Mouse (Mus musculus) skeletal muscle tissue, adult 2 months (tissue): Measurements from ENCODE around the gene Gdf1.

Experiments
- DNase-seq: peaks from one replicate; pipeline ENCODE4 v3.0.0-alpha.2; 2012; ENCODE audit warnings: low read depth, low spot score

Gene Gdf1

GRCm38 (mm10) chr8:70329835-70330740, 471 bp downstream of the Gdf1 start:
- no peak for DNase-seq

- no peak for DNase-seq
These were observed 1.2 kb downstream of the Gdf1 start for GRCm38 (mm10) chr8:70330741-70331364.

DNA sequence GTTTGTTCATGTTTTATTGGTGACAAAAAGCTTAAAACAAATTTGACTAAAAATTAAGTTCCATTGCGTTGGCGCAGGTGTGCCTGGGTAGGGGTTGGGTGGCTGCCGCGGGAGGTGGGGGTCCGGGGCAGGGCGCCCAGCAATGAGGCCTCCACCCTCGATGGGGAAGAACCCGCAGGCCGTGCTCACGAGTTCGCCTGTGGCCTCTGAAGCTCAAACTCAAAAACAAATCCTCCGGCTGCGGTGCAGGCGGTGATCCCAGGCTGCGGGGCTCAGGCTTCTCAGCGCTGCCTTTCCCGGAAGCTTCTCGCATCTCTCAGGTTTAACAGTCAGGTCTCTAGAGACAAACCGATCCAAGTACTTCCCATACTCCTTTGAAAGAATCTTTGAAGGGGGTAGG, 1.9 kb downstream of the Gdf1 start:
- DNase-seq: no peak

DNA sequence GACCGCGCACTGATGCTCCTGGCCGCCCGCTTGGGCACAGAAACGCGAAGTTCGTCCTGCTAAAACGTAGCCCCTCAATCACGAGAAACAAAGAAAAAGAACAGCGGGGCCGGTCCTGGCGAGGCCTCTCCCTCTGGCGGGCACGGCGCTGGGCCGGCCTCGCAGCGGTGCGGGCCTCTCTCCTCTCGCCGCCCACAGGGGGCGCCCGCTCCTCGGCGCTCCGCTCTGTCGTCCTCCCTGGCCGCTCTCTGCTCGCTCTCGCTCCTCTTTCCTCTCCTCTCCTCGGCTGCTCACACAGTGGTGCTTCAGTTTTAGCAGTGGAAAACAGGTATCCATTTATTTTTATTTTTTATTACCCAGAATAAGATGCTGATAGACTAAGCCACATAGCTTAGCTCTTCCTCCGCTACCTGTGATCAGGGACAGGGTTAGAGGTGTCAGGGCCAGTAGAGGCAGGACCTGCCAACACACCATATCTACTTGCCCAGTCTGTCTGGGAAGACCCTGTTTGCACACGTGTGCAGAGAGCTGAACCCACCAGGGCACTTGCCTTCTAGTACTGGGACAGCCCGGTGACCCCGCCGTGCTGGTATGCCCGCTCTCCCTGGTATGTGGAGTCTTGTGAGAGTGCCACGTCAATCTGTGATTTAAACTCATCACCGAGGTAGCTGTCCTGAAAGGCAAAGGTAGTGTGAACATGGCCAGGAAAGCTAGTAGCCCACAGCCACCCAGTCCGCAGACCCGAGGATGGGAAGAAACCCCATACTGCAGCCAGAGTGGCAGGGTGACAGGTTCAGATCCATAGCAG, 2.7 kb downstream of the Gdf1 start:
- no peak for DNase-seq

GRCm38 (mm10) chr8:70332878-70333202, 3.2 kb downstream of the Gdf1 start:
- no peak for DNase-seq

- no peak for DNase-seq
These were observed 9.3 kb downstream of the Gdf1 start for GRCm38 (mm10) chr8:70338931-70339330.

GRCm38 (mm10) chr8:70340659-70341058, 11.0 kb downstream of the Gdf1 start:
- DNase-seq: no peak

DNA sequence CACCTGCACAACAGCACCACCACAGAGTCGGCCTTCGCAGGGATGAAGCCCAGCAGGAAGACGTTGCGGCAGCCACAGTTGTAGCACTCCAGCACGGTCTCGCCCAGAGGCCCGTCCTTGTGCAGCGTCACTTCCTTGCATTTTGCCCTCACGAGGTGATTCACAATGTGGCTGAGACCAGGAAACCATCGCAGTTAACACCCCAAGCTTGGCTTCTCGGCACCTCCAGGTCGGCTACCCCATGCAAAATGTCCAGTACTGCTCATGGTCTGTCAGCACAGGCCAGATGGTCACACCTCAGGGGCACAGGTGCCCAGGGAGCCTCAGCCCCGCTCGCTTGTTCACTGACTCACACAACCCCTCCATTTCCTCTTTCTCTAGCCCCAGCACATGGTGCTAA, 12.4 kb downstream of the Gdf1 start:
- no peak for DNase-seq

DNA sequence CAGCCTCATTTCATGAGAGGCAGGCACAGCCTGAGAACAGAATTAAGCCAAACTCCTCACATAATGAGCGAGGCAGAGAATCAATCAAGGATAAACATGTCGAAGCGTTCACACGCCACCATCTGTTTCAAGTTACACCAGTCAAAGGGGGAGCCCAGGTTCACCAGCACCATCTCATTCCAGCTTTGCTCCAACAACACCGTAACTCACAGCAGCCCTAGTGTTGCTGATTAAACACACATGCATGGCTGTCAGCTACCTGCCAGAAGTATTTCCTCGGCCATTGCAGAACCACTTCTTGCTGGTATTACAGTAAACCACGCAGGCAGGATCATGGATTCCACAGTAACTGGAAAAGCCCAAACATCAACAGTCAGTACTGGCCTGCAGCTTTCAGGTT, 13.5 kb downstream of the Gdf1 start:
- DNase-seq: no peak

DNA sequence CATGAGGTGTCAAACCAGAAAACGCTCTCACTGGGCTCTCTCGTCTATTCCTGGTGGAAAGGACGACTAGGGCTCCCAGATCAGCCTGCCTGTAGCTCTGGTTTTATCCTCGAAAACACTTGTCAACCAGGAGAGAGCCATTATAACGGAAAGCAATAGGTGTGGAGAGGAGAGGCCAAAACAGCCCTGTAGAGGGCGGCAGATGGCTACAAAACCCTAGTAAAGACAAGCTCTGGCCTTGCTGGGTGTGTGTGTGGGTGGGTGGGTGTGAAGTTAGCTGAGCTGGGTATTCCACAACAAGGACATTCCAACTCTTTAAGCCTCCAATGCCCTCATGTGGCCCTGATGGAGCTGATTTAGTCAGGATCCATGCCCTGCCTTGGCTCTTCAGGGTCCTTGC, 14.1 kb downstream of the Gdf1 start:
- DNase-seq: no peak

GRCm38 (mm10) chr8:70344279-70344678, 14.7 kb downstream of the Gdf1 start:
- DNase-seq: no peak

GRCm38 (mm10) chr8:70347443-70347842, 17.8 kb downstream of the Gdf1 start:
- no peak for DNase-seq

- DNase-seq: no peak
These were observed 18.3 kb downstream of the Gdf1 start for GRCm38 (mm10) chr8:70347860-70348420.

DNA sequence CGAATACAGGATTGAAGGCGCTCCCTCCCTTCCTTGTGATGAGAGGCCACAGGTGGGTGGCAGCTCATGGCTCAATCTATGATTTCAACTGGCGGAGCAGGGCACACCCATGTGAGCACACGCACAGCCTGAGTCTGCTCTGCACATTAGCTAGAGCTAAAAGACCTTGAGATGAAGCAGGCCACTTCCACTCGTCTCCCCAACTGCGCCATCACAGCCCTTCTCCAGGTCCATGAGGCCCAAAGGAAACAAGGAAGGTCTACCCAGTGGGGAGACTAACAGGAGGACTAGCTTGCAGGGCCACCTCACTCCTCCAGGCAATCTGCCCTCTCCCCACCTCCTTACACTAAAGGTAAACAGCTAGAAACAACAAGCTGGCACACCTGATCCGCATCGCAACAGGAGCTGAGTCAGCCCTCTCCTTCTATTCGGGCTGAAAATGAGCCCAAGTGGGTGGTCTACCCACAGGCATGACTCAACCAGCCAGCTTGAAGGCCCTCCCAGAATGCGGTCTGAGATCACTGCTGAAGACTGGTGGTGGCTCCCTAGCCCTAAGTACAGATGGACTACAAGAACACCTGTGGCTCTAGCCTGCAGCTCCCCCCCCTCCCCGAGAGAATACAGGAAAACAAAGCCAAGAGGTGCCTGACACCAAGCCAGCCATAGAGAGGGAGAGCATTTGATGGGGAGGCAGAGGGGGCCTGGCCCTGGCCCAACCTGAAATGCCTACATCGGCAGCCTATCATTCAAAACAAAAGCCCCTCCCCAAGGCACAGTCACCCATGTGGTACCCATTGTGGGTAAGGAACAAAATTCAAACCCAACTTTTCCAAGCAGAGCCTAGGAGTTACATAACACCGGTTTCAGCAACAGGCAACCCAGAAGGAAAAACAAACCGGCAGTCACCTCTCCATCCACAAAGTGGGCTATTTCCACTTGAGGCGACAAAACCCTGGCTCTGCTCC, 21.7 kb downstream of the Gdf1 start:
- DNase-seq: no peak

- no peak for DNase-seq
These were observed 22.4 kb downstream of the Gdf1 start for GRCm38 (mm10) chr8:70352000-70352384.

- no peak for DNase-seq
These were observed 23.1 kb downstream of the Gdf1 start for GRCm38 (mm10) chr8:70352657-70353151.

- peak; percentile 100 for DNase-seq
These were observed 23.7 kb downstream of the Gdf1 start, which contains the start of gene Upf1 for GRCm38 (mm10) chr8:70353194-70353817. TSS of gene Upf1 (minus strand) at chr8:70353278.

- no peak for DNase-seq
These were observed 24.4 kb downstream of the Gdf1 start for GRCm38 (mm10) chr8:70354004-70354403.

DNA sequence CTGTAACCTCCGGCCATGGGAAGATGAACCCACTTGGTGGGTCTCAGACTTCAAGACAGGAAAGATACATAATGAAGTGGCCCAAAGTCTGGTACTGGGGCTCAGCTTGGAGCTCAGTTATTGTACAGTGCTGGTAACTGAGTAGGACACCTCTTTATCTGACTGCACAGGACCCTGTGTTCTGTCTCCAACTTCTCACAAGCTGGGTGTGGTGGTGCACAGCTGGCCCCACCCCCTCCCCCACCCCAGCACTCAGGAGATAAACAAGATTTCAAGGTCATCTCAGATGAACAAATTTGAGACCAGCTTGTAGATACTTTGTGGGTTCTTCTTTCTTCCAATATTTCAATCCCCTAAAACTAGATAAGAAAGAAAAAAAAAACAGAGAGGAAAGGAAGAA, 26.5 kb downstream of the Gdf1 start:
- DNase-seq: no peak

GRCm38 (mm10) chr8:70359411-70359810, 29.8 kb downstream of the Gdf1 start:
- peak; percentile 84 for DNase-seq
